Mouse (Mus musculus): ENCODE data around the gene Naaladl2.

DNA sequence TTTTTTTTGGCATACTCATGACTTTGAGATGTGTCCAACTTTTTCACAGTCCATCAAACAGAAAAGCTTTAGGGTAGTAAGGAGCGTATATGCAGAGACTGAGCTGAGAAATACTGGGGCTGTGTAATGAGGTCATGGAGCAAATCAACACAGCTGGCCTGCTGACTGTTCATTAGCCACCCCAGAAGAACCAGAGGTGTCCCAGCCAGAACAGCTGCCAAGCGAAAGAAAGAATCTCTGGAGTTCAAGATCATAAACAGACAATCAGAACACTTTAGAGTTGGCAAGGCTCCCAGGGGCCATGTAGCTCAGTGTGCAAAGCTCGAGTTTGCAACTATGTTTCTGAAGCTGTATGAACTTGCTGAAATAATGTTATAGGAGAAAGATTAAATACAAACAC, 35.1 kb downstream of the Naaladl2 start:
- TF ChIP-seq CTCF (IDR thresholded peaks at IDR 0.05; ENCODE audit: low read depth) (no peak), EP300 (IDR thresholded peaks at IDR 0.05; ENCODE audit: low read depth) (no peak)
